Comparison of ENCODE assay signal across 31 mouse cellular contexts in the genomic region with DNA sequence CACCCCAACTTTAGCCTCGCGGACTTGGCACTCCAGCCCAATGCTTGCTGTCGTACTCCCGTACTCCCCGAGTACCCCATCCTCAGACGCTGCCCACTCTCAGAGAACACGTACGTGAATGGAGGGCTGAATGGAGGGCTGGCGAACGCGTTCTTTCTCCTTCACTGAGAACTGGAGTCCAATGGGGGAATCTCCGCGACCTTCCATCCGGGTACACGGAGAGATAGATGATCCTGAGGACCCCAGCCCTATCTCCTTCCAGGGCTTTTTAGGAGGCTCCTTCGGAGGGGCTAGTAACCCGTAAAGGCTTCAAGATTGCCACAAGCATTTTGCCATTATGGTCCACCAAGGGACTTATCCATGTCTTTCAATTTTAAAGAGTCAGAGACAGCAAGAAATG. TPM values are rescaled to one million over a fixed set of nuclear protein-coding genes. Genes with fewer than 3 reads are reported as not detected.
A peak's percentile ranks its signal among the peaks of the same experiment; 100 is the strongest.
DNase-seq lines count a peak whose midpoint lies in the region; ATAC-seq lines count a peak whose summit lies in the region.
"Had no signal": no experiment of that assay in that cellular context is flagged by ENCODE, and none has a peak within 500 bp of the region (broad histone marks: within the 10 kb centered on the region; RNA-seq: fewer than 3 reads in every experiment).

No protein-coding gene starts in this region.

- no peaks in the 10 kb centered on the region for H3K36me3 ChIP-seq in hindbrain, embryonic 11.5 days (ENCODE audit: control insufficient read depth, insufficient read depth, low read length)
- H3K36me3 ChIP-seq in hindbrain, embryonic 16.5 days (ENCODE audit: control insufficient read depth, insufficient read depth, low read length), result no peaks in the 10 kb centered on the region
- H3K36me3 ChIP-seq in midbrain, embryonic 11.5 days (ENCODE audit: control insufficient read depth, insufficient read depth, low read length), result no peaks in the 10 kb centered on the region
- H3K36me3 ChIP-seq in midbrain, embryonic 13.5 days, result no peaks in the 10 kb centered on the region
- H3K36me3 ChIP-seq in embryonic facial prominence, embryonic 10.5 days (replicated peaks), result no peaks in the 10 kb centered on the region
- H3K36me3 ChIP-seq in forebrain, embryonic 13.5 days (ENCODE audit: poor library complexity, severe bottlenecking), result no peaks in the 10 kb centered on the region
- H3K36me3 ChIP-seq: embryonic facial prominence, embryonic 12.5 days; embryonic facial prominence, embryonic 15.5 days; forebrain, embryonic 15.5 days; G1E; heart, embryonic 12.5 days; heart, embryonic 15.5 days; hindbrain, embryonic 10.5 days had no signal

- peaks cover 95% of the 10 kb centered on the region for H3K27me3 ChIP-seq in hindbrain, embryonic 11.5 days (ENCODE audit: control insufficient read depth, insufficient read depth, low read length)
- H3K27me3 ChIP-seq in hindbrain, embryonic 16.5 days (replicated peaks; ENCODE audit: control insufficient read depth, insufficient read depth, low read length), result peaks cover 75% of the 10 kb centered on the region
- peaks cover 96% of the 10 kb centered on the region for H3K27me3 ChIP-seq in midbrain, embryonic 11.5 days (ENCODE audit: control insufficient read depth, insufficient read depth, low read length)
- H3K27me3 ChIP-seq in midbrain, embryonic 13.5 days, result peaks cover 100% of the 10 kb centered on the region
- peaks cover 100% of the 10 kb centered on the region for H3K27me3 ChIP-seq in embryonic facial prominence, embryonic 10.5 days (replicated peaks; ENCODE audit: low read depth, poor library complexity, severe bottlenecking)
- peaks cover 100% of the 10 kb centered on the region for H3K27me3 ChIP-seq in forebrain, embryonic 13.5 days

- no peak overlapping the region for H3K4me3 ChIP-seq in hindbrain, embryonic 11.5 days (ENCODE audit: low read depth, low read length)
- no peak overlapping the region for H3K4me3 ChIP-seq in hindbrain, embryonic 16.5 days (ENCODE audit: low read length)
- H3K4me3 ChIP-seq in midbrain, embryonic 11.5 days (ENCODE audit: low read depth, low read length), result no peak overlapping the region
- H3K4me3 ChIP-seq in midbrain, embryonic 13.5 days (replicated peaks), result no peak overlapping the region
- no peak overlapping the region for H3K4me3 ChIP-seq in embryonic facial prominence, embryonic 10.5 days
- H3K4me3 ChIP-seq in forebrain, embryonic 13.5 days, result no peak overlapping the region
- H3K4me3 ChIP-seq: embryonic facial prominence, embryonic 12.5 days; embryonic facial prominence, embryonic 15.5 days; forebrain, embryonic 15.5 days; heart, embryonic 12.5 days; heart, embryonic 15.5 days; hindbrain, embryonic 10.5 days had no signal

- WGBS in hindbrain, embryonic 11.5 days, result under 1% methylated on average over 17 of the region's 17 CpGs
- WGBS in hindbrain, embryonic 16.5 days, result under 1% methylated on average over 17 of the region's 17 CpGs
- WGBS in midbrain, embryonic 11.5 days, result under 1% methylated on average over 17 of the region's 17 CpGs
- WGBS in midbrain, embryonic 13.5 days, result under 1% methylated on average over 17 of the region's 17 CpGs
- 1% methylated on average over 17 of the region's 17 CpGs for WGBS in embryonic facial prominence, embryonic 10.5 days
- under 1% methylated on average over 17 of the region's 17 CpGs for WGBS in forebrain, embryonic 13.5 days

- no peaks in the 10 kb centered on the region for H3K9me3 ChIP-seq in hindbrain, embryonic 11.5 days (ENCODE audit: control insufficient read depth, low read length)
- H3K9me3 ChIP-seq in hindbrain, embryonic 16.5 days (ENCODE audit: control insufficient read depth, low read length), result 0 out of 2 replicates have a peak, but pooled peaks cover 4% of the 10 kb centered on the region
- no peaks in the 10 kb centered on the region for H3K9me3 ChIP-seq in midbrain, embryonic 11.5 days (ENCODE audit: control insufficient read depth, low read length)
- no peaks in the 10 kb centered on the region for H3K9me3 ChIP-seq in midbrain, embryonic 13.5 days
- no peaks in the 10 kb centered on the region for H3K9me3 ChIP-seq in embryonic facial prominence, embryonic 10.5 days
- H3K9me3 ChIP-seq in forebrain, embryonic 13.5 days (replicated peaks), result no peaks in the 10 kb centered on the region
- H3K9me3 ChIP-seq: embryonic facial prominence, embryonic 12.5 days; embryonic facial prominence, embryonic 15.5 days; forebrain, embryonic 15.5 days; G1E; heart, embryonic 12.5 days; heart, embryonic 15.5 days; hindbrain, embryonic 10.5 days had no signal

- DNase-seq in hindbrain, embryonic 11.5 days (ENCODE audit: low spot score), result peak; percentile 64
- peak; percentile 95 for DNase-seq in midbrain, embryonic 11.5 days (ENCODE audit: low spot score, missing footprints)
- DNase-seq in ES-CJ7 (ENCODE audit: low read depth, low spot score), result peak; percentile 44
- DNase-seq in embryonic facial prominence, embryonic 10.5 days (ENCODE audit: low spot score), result peak; percentile 50
- no peak for DNase-seq in testis, postnatal 14 days (ENCODE audit: low spot score)
- DNase-seq: adrenal gland, adult 2 months; adrenal gland, postnatal 14 days; cerebellum, adult 11 months; cerebellum, adult 2 months; cerebellum, adult 9-11 months; cerebellum, postnatal 36 days; gastrocnemius, postnatal 25 days; heart, adult 18-20 months; heart, postnatal 10 days; heart, postnatal 36 days had no signal

- no peak overlapping the region for H3K9ac ChIP-seq in hindbrain, embryonic 11.5 days (ENCODE audit: low read depth, low read length)
- no peak overlapping the region for H3K9ac ChIP-seq in hindbrain, embryonic 16.5 days (ENCODE audit: low read depth, low read length)
- H3K9ac ChIP-seq in midbrain, embryonic 11.5 days (ENCODE audit: low read length), result no peak overlapping the region
- no peak overlapping the region for H3K9ac ChIP-seq in midbrain, embryonic 13.5 days (replicated peaks)
- no peak overlapping the region for H3K9ac ChIP-seq in forebrain, embryonic 13.5 days
- H3K9ac ChIP-seq: embryonic facial prominence, embryonic 12.5 days; embryonic facial prominence, embryonic 15.5 days; forebrain, embryonic 15.5 days; heart, embryonic 12.5 days; heart, embryonic 15.5 days; hindbrain, embryonic 14.5 days had no signal

- no peak overlapping the region for H3K27ac ChIP-seq in hindbrain, embryonic 11.5 days (ENCODE audit: low read depth, low read length)
- no peak overlapping the region for H3K27ac ChIP-seq in hindbrain, embryonic 16.5 days (ENCODE audit: low read depth, low read length)
- no peak overlapping the region for H3K27ac ChIP-seq in midbrain, embryonic 11.5 days (ENCODE audit: low read depth, low read length)
- H3K27ac ChIP-seq in midbrain, embryonic 13.5 days, result no peak overlapping the region
- H3K27ac ChIP-seq in embryonic facial prominence, embryonic 10.5 days (replicated peaks), result no peak overlapping the region
- no peak overlapping the region for H3K27ac ChIP-seq in forebrain, embryonic 13.5 days
- H3K27ac ChIP-seq: embryonic facial prominence, embryonic 12.5 days; embryonic facial prominence, embryonic 15.5 days; forebrain, embryonic 15.5 days; heart, embryonic 15.5 days; hindbrain, embryonic 10.5 days; hindbrain, embryonic 14.5 days had no signal

- no peak overlapping the region for H3K4me2 ChIP-seq in hindbrain, embryonic 11.5 days (replicated peaks; ENCODE audit: low read depth, low read length)
- no peak overlapping the region for H3K4me2 ChIP-seq in hindbrain, embryonic 16.5 days (ENCODE audit: low read length)
- H3K4me2 ChIP-seq in midbrain, embryonic 11.5 days, result no peak overlapping the region
- H3K4me2 ChIP-seq in midbrain, embryonic 13.5 days (replicated peaks), result no peak overlapping the region
- no peak overlapping the region for H3K4me2 ChIP-seq in forebrain, embryonic 13.5 days
- H3K4me2 ChIP-seq: embryonic facial prominence, embryonic 12.5 days; embryonic facial prominence, embryonic 15.5 days; forebrain, embryonic 15.5 days; heart, embryonic 12.5 days; heart, embryonic 15.5 days; hindbrain, embryonic 14.5 days had no signal

- ATAC-seq in hindbrain, embryonic 11.5 days (ENCODE audit: low FRiP score), result no peak
- no peak for ATAC-seq in hindbrain, embryonic 16.5 days
- no peak for ATAC-seq in midbrain, embryonic 11.5 days (ENCODE audit: low FRiP score)
- no peak for ATAC-seq in midbrain, embryonic 13.5 days
- ATAC-seq in forebrain, embryonic 13.5 days, result no peak
- ATAC-seq: CD4-positive, CD25-positive, alpha-beta regulatory T cell, adult 4 months; forebrain, embryonic 15.5 days; Patski had no signal

- H3K4me1 ChIP-seq in hindbrain, embryonic 11.5 days (replicated peaks; ENCODE audit: control insufficient read depth, insufficient read depth, low read length), result no peaks in the 10 kb centered on the region
- no peaks in the 10 kb centered on the region for H3K4me1 ChIP-seq in hindbrain, embryonic 16.5 days (ENCODE audit: control insufficient read depth, insufficient read depth, low read depth, low read length)
- H3K4me1 ChIP-seq in midbrain, embryonic 11.5 days (ENCODE audit: control insufficient read depth, insufficient read depth, low read length), result no peaks in the 10 kb centered on the region; the same call in 1 of the 2 replicates
- no peaks in the 10 kb centered on the region for H3K4me1 ChIP-seq in midbrain, embryonic 13.5 days (replicated peaks)
- peaks cover 5% of the 10 kb centered on the region for H3K4me1 ChIP-seq in embryonic facial prominence, embryonic 10.5 days
- no peaks in the 10 kb centered on the region for H3K4me1 ChIP-seq in forebrain, embryonic 13.5 days
- H3K4me1 ChIP-seq: embryonic facial prominence, embryonic 12.5 days; forebrain, embryonic 15.5 days had no signal

RNA-seq across cellular contexts. Expression of a gene that starts 18.6 kb away (rescaled TPM):
- not detected in 2 replicates for polyA plus RNA-seq in hindbrain, embryonic 11.5 days (2014; fragmentation: Nextera tagmentation; extraction: Ambion mirVana)
- polyA plus RNA-seq in hindbrain, embryonic 16.5 days (2015; fragmentation: Nextera tagmentation; extraction: Ambion mirVana), result not detected in 2 replicates
- polyA plus RNA-seq in midbrain, embryonic 11.5 days (2014; fragmentation: Nextera tagmentation; extraction: Ambion mirVana), result not detected in 2 replicates
- not detected in 2 replicates for polyA plus RNA-seq in midbrain, embryonic 13.5 days (2015; fragmentation: Nextera tagmentation; extraction: Ambion mirVana)
- not detected in 2 replicates for polyA plus RNA-seq in embryonic facial prominence, embryonic 10.5 days (2016; fragmentation: Nextera tagmentation; extraction: Ambion mirVana)
- not detected in 2 replicates for polyA plus RNA-seq in forebrain, embryonic 13.5 days (2015; fragmentation: Nextera tagmentation; extraction: Ambion mirVana)
- polyA plus RNA-seq: adrenal gland, adult 2 months; CD4-positive, CD25-positive, alpha-beta regulatory T cell, adult 4 months; cerebellum, adult 2 months; cortical plate, adult 2 months; embryonic facial prominence, embryonic 12.5 days; embryonic facial prominence, embryonic 15.5 days; forebrain, embryonic 11.5 days; forebrain, embryonic 15.5 days; heart, embryonic 12.5 days; heart, embryonic 15.5 days; hindbrain, embryonic 10.5 days; hindbrain, embryonic 14.5 days; intestine, embryonic 14.5 days had no signal

RNA-seq across cellular contexts. Expression of a gene that starts 41.9 kb away (rescaled TPM):
- polyA plus RNA-seq in hindbrain, embryonic 11.5 days (2014; fragmentation: Nextera tagmentation; extraction: Ambion mirVana), result 0.07 and 0.12 TPM in 2 replicates
- 0.27 and 0.36 TPM in 2 replicates for polyA plus RNA-seq in hindbrain, embryonic 16.5 days (2015; fragmentation: Nextera tagmentation; extraction: Ambion mirVana)
- not detected in 2 replicates for polyA plus RNA-seq in midbrain, embryonic 11.5 days (2014; fragmentation: Nextera tagmentation; extraction: Ambion mirVana)
- polyA plus RNA-seq in midbrain, embryonic 13.5 days (2015; fragmentation: Nextera tagmentation; extraction: Ambion mirVana), result 0.04 TPM in 1 of 2 replicates, not detected in the other
- not detected in 2 replicates for polyA plus RNA-seq in embryonic facial prominence, embryonic 10.5 days (2016; fragmentation: Nextera tagmentation; extraction: Ambion mirVana)
- 0.19 and 0.22 TPM in 2 replicates for polyA plus RNA-seq in forebrain, embryonic 13.5 days (2015; fragmentation: Nextera tagmentation; extraction: Ambion mirVana)
- polyA plus RNA-seq: adrenal gland, adult 2 months; CD4-positive, CD25-positive, alpha-beta regulatory T cell, adult 4 months; forebrain, embryonic 11.5 days; G1E; heart, embryonic 12.5 days had no signal
